Mouse (Mus musculus) retina, postnatal 7 days (tissue): ENCODE data around the gene Dars.

Source experiments
- DNase-seq: peaks from one replicate; pipeline ENCODE4 v3.0.0-alpha.2; 2012; ENCODE audit warnings: low read depth, low spot score

Dars gene

GRCm38 (mm10) chr1:128417533-128417888, 343 bp upstream of the Dars start:
- DNase-seq = no peak

- DNase-seq = no peak
These were observed 6.0 kb downstream of the Dars start for GRCm38 (mm10) chr1:128411141-128411540.

DNA sequence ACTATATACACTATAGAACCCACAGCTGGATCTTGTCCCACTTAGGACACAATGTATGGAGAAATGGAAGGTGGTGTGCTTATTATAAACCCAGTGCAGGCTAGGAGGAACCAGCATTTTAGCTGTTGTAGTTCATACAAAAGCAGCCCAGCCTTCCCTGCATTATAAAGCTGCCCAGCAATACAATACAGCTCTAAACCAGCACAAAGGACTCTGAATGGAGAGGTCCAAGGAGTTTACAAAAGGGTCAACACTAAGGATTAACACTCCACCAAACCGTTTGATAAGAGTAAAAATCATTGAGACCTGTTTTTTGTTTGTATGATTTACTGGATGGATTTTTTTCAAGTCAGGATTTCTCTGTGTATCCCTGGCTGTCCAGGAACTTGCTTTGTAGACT, 10.3 kb downstream of the Dars start:
- no peak for DNase-seq

GRCm38 (mm10) chr1:128405675-128406074, 11.5 kb downstream of the Dars start:
- no peak for DNase-seq

DNA sequence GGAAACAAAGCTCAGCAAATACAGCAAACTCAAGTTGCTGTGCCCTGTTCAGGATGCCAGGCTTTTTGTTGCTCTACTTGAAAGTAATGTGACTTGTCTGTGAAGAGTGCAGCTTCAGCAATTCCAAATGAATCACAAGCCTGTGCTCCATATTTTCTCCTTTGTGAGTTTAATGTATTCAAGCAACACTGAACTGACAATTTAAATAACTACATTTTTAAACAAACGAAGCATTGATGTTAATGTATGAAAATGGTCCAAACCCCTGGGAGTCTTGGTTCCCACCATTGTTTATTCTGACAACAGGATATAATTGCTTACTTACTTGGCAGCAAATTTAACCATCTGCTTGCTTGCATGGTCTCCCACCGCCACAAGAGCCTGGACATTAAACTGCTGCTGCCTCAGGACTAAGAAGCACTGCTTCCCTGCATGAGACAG, 12.1 kb downstream of the Dars start:
- no peak for DNase-seq

GRCm38 (mm10) chr1:128400926-128401325, 16.2 kb downstream of the Dars start:
- no peak for DNase-seq

GRCm38 (mm10) chr1:128399941-128400915, 16.9 kb downstream of the Dars start:
- DNase-seq = no peak

DNA sequence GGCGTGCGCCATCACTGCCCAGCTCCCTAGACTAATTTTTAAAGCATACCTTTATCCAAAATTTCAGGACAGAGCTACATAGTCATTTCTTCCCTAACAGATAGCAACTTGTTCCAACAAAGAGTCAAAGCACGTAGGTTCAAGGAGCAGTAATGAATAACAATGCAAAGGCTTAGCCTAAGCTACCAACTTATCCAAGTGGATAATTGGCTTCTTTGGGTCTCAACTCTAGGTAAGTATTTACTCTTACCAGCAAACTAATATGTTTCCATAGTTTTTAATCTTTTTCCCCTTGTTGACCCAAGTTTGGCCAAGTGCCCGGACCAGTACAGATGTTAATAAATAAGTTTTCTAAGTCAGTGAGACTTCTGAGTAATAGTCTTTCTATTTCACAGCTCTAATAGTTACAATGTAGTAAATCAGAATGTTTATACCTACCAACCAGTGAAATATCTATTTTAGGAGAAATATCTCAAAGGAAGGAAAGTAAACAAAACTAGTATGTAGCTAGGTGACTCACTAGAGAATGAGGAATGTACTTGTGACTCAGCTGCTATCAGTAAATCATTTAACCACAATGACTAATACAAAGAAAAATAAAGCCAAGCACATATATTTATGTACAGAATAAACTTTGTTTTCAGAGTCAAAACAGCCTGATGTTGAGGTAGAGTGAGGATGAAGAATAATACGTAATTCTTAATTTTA, 18.3 kb downstream of the Dars start:
- no peak for DNase-seq

DNA sequence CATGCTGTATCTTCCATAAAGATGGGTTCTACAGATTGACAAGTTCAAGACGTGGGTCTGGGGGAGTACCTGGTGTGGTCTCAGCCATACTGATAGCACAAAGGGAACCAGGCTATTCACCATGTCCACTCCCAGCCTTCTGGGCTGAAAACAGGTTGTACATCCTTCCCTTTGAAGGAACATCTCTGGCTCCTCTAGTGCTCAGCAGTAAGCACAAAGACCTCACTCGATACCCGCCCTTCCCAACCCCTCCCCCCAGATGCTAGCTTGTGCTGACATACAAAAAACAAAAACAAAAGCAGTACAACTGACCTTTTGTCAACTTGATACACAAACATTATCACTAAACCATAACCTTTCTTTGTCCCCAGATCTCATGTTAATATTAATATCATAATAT, 22.5 kb downstream of the Dars start:
- no peak for DNase-seq

DNA sequence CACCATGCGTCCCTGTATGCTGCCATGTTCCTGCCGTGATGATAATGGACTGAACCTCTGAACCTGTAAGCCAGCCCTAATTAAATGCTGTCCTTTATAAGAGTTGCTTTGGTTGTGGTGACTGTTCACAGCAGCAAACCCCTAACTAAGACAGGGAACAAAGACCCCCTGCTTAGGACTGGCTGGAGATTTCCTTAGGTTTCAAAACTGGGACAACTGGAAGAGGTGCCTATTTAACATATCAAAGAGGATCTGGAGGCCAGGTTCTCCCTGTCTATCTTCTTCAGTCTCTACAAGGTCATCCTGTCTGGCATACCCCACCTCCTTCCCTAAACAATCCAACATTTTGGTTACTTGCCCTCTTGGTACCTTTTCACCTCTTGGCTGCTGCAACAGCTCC, 24.8 kb downstream of the Dars start:
- no peak for DNase-seq

DNA sequence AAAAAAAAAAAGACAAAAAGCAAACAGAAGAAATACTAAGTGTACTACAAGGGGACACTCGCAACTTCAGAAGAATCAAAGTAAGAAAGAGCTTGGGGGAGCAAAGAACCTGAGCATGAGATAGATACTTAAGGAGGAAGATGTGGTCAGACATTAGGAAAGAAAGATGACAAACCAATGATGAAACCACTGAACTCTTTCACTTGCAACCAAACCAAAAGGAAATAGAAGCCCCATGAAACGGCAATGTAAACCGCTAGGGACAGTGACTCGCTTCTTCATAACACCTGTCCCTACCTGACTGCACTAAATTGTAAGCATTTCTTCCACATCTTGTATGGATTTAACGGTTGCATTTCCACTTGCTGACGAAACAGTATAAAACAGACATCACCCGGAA, 30.7 kb downstream of the Dars start:
- no peak for DNase-seq

- DNase-seq = no peak
These were observed 40.3 kb downstream of the Dars start for GRCm38 (mm10) chr1:128376841-128377240.

DNA sequence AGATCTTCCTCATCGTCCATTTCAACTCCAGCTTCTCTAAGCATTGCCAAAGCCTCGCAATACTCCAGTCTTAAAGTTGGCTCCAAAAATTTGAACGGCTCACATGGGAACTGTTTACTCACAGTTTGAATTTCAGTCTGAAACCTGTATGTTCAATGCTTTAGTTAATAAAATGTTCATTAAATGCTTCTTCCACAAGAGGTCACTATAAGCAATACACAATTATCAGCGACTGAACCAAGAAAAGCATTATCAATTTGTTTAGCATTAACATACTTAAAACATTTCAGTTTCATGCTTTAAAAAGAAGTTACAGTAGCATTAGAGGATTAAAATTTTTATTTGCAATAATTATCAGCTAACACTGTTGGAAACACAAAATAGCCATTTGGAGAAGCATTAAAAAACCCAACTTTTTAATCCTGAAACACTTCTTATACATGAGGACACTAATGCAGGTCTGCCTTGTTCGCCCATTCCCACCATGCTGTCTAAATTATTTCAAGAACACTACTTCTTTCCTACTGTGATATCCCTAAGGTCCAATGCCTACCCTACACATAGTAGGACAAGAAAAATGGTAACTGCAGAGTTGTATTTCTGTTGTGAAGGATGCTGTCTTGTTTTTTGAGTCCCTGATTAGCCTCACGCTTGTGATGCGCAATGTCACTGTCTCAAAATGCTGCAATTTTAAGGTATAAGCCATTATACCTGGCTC, 44.9 kb downstream of the Dars start:
- DNase-seq = no peak

GRCm38 (mm10) chr1:128368732-128369441, 48.3 kb downstream of the Dars start:
- no peak for DNase-seq

DNA sequence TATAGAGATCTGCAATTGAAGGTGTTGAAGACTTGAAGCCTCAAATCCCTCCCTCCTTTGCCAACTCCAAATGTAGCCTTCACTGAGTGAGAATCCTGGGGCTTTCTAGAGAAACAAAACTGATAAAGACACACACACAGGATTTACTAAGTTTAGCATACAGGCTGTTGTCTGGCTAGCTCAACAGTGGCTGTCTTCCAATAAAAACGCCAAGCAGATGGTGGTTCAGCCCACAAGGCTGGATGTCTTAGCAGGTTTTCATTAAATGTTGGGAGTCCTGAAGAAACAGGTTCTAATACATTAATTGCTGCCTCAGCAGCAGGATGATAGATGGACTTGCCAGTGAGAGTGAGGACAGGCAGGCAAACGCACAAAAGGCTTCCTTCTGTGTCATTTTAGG, 56.6 kb downstream of the Dars start:
- DNase-seq = no peak

DNA sequence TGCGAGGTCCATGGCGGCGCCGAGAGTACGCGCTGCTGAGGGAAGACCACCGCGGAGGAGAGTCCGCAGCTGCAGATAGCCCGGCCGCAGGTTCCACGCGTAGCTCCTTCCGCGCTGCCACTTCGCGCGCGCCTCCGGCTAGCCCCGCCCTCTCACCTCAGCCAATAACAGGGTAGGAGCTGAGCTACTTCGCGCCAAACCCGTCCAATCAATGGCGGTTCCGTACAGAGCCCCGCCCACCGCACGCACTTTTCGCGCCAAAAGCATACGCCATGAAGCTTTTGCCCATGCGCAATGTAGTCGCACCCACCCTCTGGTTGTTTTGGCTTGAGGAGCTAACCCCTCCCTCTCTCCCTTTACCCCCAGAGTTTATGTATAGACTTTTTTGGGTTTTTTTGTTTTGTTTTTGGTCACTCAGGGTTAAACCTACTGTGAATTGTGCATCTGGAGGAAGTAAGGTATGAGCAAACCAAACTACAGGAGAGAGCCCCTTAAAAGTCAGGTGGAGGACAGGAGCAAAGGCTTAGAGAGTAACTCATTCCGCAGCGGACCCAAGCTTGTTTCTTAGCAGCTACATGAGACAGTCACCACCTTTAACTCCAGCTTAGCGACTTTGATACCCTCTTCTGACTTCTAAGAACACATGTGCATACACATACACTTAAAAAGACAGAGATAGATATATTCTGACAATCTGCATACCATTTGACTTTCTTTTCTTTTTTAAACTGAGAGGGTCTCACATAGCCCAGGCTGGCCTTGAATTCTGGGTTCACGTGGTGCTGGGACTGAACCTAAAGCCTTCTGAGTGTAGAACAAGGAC, 57.4 kb downstream of the Dars start, which contains the start of gene Mcm6:
Gene Mcm6 (minus strand): TSS at position 111 of the 823 bp plus-strand sequence.
- DNase-seq = peak; percentile 76

GRCm38 (mm10) chr1:128358916-128359553, 58.1 kb downstream of the Dars start:
- no peak for DNase-seq

DNA sequence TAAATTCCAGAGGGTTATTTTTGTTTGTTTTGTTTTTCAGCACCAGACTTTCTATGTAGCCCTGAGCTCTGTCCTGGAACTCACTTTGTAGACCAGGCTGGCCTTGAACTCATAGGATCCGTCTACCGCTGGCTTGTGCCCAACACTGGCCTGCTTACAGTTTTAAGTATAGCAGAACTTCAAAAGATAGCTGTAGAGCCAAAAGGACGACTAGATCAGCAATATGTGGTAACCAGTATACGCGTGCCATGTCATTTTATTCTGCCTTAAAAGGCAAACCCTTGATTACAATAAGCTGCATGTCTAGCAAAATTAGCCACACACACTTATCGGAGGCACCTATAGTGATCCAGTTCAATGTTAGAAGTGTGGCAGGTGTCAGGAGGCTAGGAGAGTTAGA, 58.9 kb downstream of the Dars start:
- DNase-seq = no peak

- DNase-seq = no peak
These were observed 59.7 kb downstream of the Dars start for GRCm38 (mm10) chr1:128357452-128357851.

DNA sequence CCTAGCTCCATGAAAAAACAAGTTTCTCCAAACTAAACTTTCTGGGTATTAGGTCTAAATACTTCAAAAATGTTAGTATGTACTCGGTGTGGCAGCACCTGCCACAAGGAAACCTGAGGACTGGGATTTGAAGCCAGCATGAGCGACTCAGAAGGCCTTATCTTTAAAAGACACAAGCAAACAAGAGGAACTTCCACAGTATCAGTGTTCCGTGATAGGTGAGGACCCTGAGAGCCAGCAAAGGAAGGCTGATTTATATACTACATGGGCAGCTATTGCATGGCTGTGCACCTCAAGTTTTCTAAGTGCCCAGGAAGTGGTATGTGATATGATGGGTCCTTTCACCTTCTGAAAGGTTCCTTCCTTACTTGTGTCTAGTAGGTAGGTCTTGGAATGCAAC, 64.1 kb downstream of the Dars start:
- DNase-seq = no peak
